Comparison of ENCODE assay signal across 13 mouse cellular contexts in the genomic region with DNA sequence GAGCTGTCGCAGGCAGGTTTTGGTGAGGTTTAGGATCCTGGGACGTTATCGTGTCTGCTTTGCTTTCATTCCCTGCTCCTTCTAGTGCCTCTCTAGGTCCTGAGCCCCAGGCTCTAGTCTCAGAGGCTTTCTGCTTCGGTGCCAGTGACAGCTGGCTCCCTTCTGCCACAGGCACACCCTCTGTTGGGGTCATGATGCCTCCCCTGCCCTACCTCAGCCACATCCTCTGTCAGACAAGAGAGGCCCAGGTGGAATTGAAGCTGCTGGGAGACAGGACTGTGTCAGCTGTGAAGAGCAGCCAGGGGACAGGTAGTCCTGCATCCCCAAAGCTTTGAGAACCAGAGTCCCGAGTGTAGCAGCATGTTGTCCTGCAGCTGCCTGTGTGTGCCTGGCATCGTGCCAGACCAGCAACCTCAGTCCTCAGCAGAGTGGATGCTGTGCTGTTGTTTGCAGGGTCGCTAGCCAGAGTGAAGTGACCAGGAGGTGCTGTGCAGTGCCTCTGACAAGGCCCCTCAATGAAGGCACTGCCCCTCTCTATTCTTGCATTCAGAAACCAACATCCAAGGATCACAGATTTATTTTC. TPM values are rescaled to one million over a fixed set of nuclear protein-coding genes. Genes with fewer than 3 reads are reported as not detected.
DNase-seq lines count a peak whose midpoint lies in the region; ATAC-seq lines count a peak whose summit lies in the region.
"Had no signal": no experiment of that assay in that cellular context is flagged by ENCODE, and none has a peak within 500 bp of the region (broad histone marks: within the 10 kb centered on the region; RNA-seq: fewer than 3 reads in every experiment).

No protein-coding gene starts in this region.

- H3K27me3 ChIP-seq in limb, embryonic 12.5 days = no peaks in the 10 kb centered on the region
- no peaks in the 10 kb centered on the region for H3K27me3 ChIP-seq in limb, embryonic 10.5 days (ENCODE audit: low read depth, poor library complexity, severe bottlenecking)
- H3K27me3 ChIP-seq in hindbrain, embryonic 12.5 days = no peaks in the 10 kb centered on the region
- no peaks in the 10 kb centered on the region for H3K27me3 ChIP-seq in midbrain, embryonic 16.5 days (ENCODE audit: control insufficient read depth, insufficient read depth, low read depth, low read length)
- H3K27me3 ChIP-seq: embryonic facial prominence, embryonic 15.5 days; lung, embryonic 15.5 days had no signal

- peaks cover 29% of the 10 kb centered on the region for H3K36me3 ChIP-seq in limb, embryonic 12.5 days
- peaks cover 36% of the 10 kb centered on the region for H3K36me3 ChIP-seq in limb, embryonic 10.5 days
- no peaks in the 10 kb centered on the region for H3K36me3 ChIP-seq in hindbrain, embryonic 12.5 days
- H3K36me3 ChIP-seq in midbrain, embryonic 16.5 days (ENCODE audit: control insufficient read depth, insufficient read depth, low read length) = 0 out of 2 replicates have a peak, but pooled peaks cover 2% of the 10 kb centered on the region
- H3K36me3 ChIP-seq: lung, embryonic 15.5 days had no signal

- H3K27ac ChIP-seq in limb, embryonic 12.5 days = peak overlapping the region; percentile 47; the same call in 1 of the 2 replicates
- no peak overlapping the region; the same call in none of the 2 replicates for H3K27ac ChIP-seq in limb, embryonic 10.5 days
- H3K27ac ChIP-seq in hindbrain, embryonic 12.5 days = peak overlapping the region; percentile 77
- peak overlapping the region; percentile 84 for H3K27ac ChIP-seq in midbrain, embryonic 16.5 days (ENCODE audit: low read length)
- H3K27ac ChIP-seq: embryonic facial prominence, embryonic 15.5 days; lung, embryonic 15.5 days had no signal

- no peak overlapping the region for H3K4me3 ChIP-seq in limb, embryonic 12.5 days (replicated peaks)
- no peak overlapping the region for H3K4me3 ChIP-seq in limb, embryonic 10.5 days
- no peak overlapping the region for H3K4me3 ChIP-seq in hindbrain, embryonic 12.5 days
- H3K4me3 ChIP-seq in midbrain, embryonic 16.5 days (ENCODE audit: low read depth, low read length) = no peak overlapping the region
- H3K4me3 ChIP-seq: embryonic facial prominence, embryonic 15.5 days; lung, embryonic 15.5 days had no signal

- no peaks in the 10 kb centered on the region for H3K9me3 ChIP-seq in limb, embryonic 12.5 days
- no peaks in the 10 kb centered on the region for H3K9me3 ChIP-seq in limb, embryonic 10.5 days (replicated peaks)
- no peaks in the 10 kb centered on the region for H3K9me3 ChIP-seq in hindbrain, embryonic 12.5 days (replicated peaks)
- H3K9me3 ChIP-seq in midbrain, embryonic 16.5 days (replicated peaks; ENCODE audit: control insufficient read depth, low read length, poor library complexity, severe bottlenecking) = no peaks in the 10 kb centered on the region
- H3K9me3 ChIP-seq: embryonic facial prominence, embryonic 15.5 days; lung, embryonic 15.5 days had no signal

- intact Hi-C loops in gastrocnemius, postnatal 14 days (cut with DNase I; ENCODE audit: low total_unique reads) = no loop called here

- no peak overlapping the region for H3K4me2 ChIP-seq in limb, embryonic 12.5 days
- no peak overlapping the region for H3K4me2 ChIP-seq in hindbrain, embryonic 12.5 days (replicated peaks)
- H3K4me2 ChIP-seq in midbrain, embryonic 16.5 days (ENCODE audit: low read length) = no peak overlapping the region
- H3K4me2 ChIP-seq: embryonic facial prominence, embryonic 15.5 days; lung, embryonic 15.5 days had no signal

- no peak for DNase-seq in limb, embryonic 10.5 days (ENCODE audit: low spot score)
- peak; percentile 68 for DNase-seq in thymus, postnatal 4 days
- no peak for DNase-seq in layer of hippocampus, postnatal 14 days (ENCODE audit: low spot score in 2 of 2)
- no peak for DNase-seq in gastrocnemius, postnatal 14 days
- DNase-seq: cerebellum, adult 9-11 months had no signal

- ATAC-seq in limb, embryonic 12.5 days (ENCODE audit: insufficient number of reproducible peaks, insufficient read depth, low FRiP score, low TSS enrichment, low read depth) = no peak
- ATAC-seq in hindbrain, embryonic 12.5 days (ENCODE audit: low FRiP score) = no peak
- no peak for ATAC-seq in midbrain, embryonic 16.5 days

- WGBS in limb, embryonic 12.5 days = 71% methylated on average over 7 of the region's 7 CpGs
- 87% methylated on average over 7 of the region's 7 CpGs for WGBS in limb, embryonic 10.5 days
- WGBS in hindbrain, embryonic 12.5 days = 42% methylated on average over 7 of the region's 7 CpGs
- 29% methylated on average over 7 of the region's 7 CpGs for WGBS in midbrain, embryonic 16.5 days

- peaks cover 52% of the 10 kb centered on the region for H3K4me1 ChIP-seq in limb, embryonic 12.5 days (replicated peaks)
- H3K4me1 ChIP-seq in limb, embryonic 10.5 days = peaks cover 77% of the 10 kb centered on the region
- peaks cover 73% of the 10 kb centered on the region for H3K4me1 ChIP-seq in hindbrain, embryonic 12.5 days
- H3K4me1 ChIP-seq in midbrain, embryonic 16.5 days (ENCODE audit: control insufficient read depth, insufficient read depth, low read length) = peaks cover 61% of the 10 kb centered on the region
- H3K4me1 ChIP-seq: lung, embryonic 15.5 days had no signal

- H3K9ac ChIP-seq in limb, embryonic 12.5 days (replicated peaks) = no peak overlapping the region; the same call in 1 of the 2 replicates
- H3K9ac ChIP-seq in hindbrain, embryonic 12.5 days = peak overlapping the region; percentile 14; the same call in 1 of the 2 replicates
- peak overlapping the region; percentile 6; the same call in 1 of the 2 replicates for H3K9ac ChIP-seq in midbrain, embryonic 16.5 days (ENCODE audit: low read depth, low read length)
- H3K9ac ChIP-seq: embryonic facial prominence, embryonic 15.5 days; lung, embryonic 15.5 days had no signal

RNA-seq across cellular contexts. Expression of a gene that starts 31.8 kb away (rescaled TPM):
- polyA plus RNA-seq in limb, embryonic 12.5 days (2016; fragmentation: Nextera tagmentation; extraction: Ambion mirVana) = 19.3 and 19.7 TPM in 2 replicates
- 18.6 and 19.2 TPM in 2 replicates for polyA plus RNA-seq in limb, embryonic 10.5 days (2016; fragmentation: Nextera tagmentation; extraction: Ambion mirVana)
- polyA plus RNA-seq in hindbrain, embryonic 12.5 days (2016; fragmentation: Nextera tagmentation; extraction: Ambion mirVana) = 15.1 and 17.6 TPM in 2 replicates
- polyA plus RNA-seq in midbrain, embryonic 16.5 days (2015; fragmentation: Nextera tagmentation; extraction: Ambion mirVana) = 15.1 and 18.0 TPM in 2 replicates
- total RNA-seq in layer of hippocampus, postnatal 14 days (2021) = 10 to 100 TPM; 16.7 to 16.8 TPM
- 10 to 100 TPM; 13.4 to 16.2 TPM for total RNA-seq in gastrocnemius, postnatal 14 days (2021)

RNA-seq across cellular contexts. Expression of a gene that starts 40.7 kb away (rescaled TPM):
- 18.3 and 20.6 TPM in 2 replicates for polyA plus RNA-seq in limb, embryonic 12.5 days (2016; fragmentation: Nextera tagmentation; extraction: Ambion mirVana)
- 1.8 and 6.3 TPM in 2 replicates for polyA plus RNA-seq in limb, embryonic 10.5 days (2016; fragmentation: Nextera tagmentation; extraction: Ambion mirVana)
- 1.9 and 6.1 TPM in 2 replicates for polyA plus RNA-seq in hindbrain, embryonic 12.5 days (2016; fragmentation: Nextera tagmentation; extraction: Ambion mirVana)
- polyA plus RNA-seq in midbrain, embryonic 16.5 days (2015; fragmentation: Nextera tagmentation; extraction: Ambion mirVana) = 2.2 and 2.9 TPM in 2 replicates
- total RNA-seq in layer of hippocampus, postnatal 14 days (2021) = 1 to 10 TPM in 1 of 2 experiments, under 1 TPM in 1; 0.93 to 1.2 TPM
- total RNA-seq in gastrocnemius, postnatal 14 days (2021) = 10 to 100 TPM; 16.2 to 20.9 TPM
- total RNA-seq: heart, postnatal 14 days; neutrophil, adult 5-6 weeks had no signal
- polyA plus RNA-seq: gonadal fat pad, adult 2 months had no signal
